Mouse (Mus musculus) forebrain, postnatal 0 days (tissue): ENCODE data around the gene 0610030E20Rik. TPM values are rescaled to one million over a fixed set of nuclear protein-coding genes. Genes with fewer than 3 reads are reported as not detected.

Experiments
- ATAC-seq: fragments of 200-750 bp; cut with Nextera tagmentation; 2 replicates; pipeline ENCODE4 v1.8.0; 2017; ENCODE audit warnings: mild to moderate bottlenecking, moderate library complexity
- DNase-seq: peaks from one replicate; pipeline ENCODE4 v3.0.0-alpha.2; 2015
- H3K27ac ChIP-seq: fragments of 300-500 bp; sonication (generic); 2 replicates; pipeline ENCODE4 v1.5.1; 2014; ENCODE audit warnings: low read depth, mild to moderate bottlenecking, antibody characterized with exemption, low read length, moderate library complexity, mixed read lengths
- H3K27me3 ChIP-seq: fragments of 300-500 bp; sonication (generic); 2 replicates; pipeline ENCODE4 v1.6.1; 2014; ENCODE audit warnings: mild to moderate bottlenecking, low read length, mixed read lengths; ENCODE audit not compliant: insufficient read depth
- H3K36me3 ChIP-seq: fragments of 300-500 bp; sonication (generic); 2 replicates; pipeline ENCODE4 v1.6.1; 2014; ENCODE audit warnings: mild to moderate bottlenecking, moderate library complexity; ENCODE audit not compliant: insufficient read depth
- H3K4me1 ChIP-seq: fragments of 300-500 bp; sonication (generic); 2 replicates; pipeline ENCODE4 v1.6.1; 2014; ENCODE audit warnings: antibody characterized with exemption; ENCODE audit not compliant: insufficient read depth
- H3K4me2 ChIP-seq: fragments of 300-500 bp; sonication (generic); 2 replicates; pipeline ENCODE4 v1.6.1; 2014; ENCODE audit warnings: low read depth, mild to moderate bottlenecking, moderate library complexity
- H3K4me3 ChIP-seq: fragments of 300-500 bp; sonication (generic); 2 replicates; pipeline ENCODE4 v1.5.1; 2014; ENCODE audit warnings: low read depth, low read length, mixed read lengths
- H3K9ac ChIP-seq: fragments of 300-500 bp; sonication (generic); 2 replicates; pipeline ENCODE4 v1.6.1; 2014; ENCODE audit warnings: mild to moderate bottlenecking
- H3K9me3 ChIP-seq: fragments of 300-500 bp; sonication (generic); 2 replicates; pipeline ENCODE4 v1.6.1; 2016; ENCODE audit warnings: low read length
- CTCF ChIP-seq: sonication (generic); IDR thresholded peaks from 2 replicates; pipeline ENCODE4 v1.5.1; 2016; ENCODE audit warnings: antibody characterized with exemption, control low read depth, low read depth
- WGBS: fragments of 180-500 bp; shearing (Covaris S2); extraction: QIAGEN DNeasy Blood & Tissue Kit; methylation state at CpG from one replicate; pipeline ENCODE4 v1.1.7; 2014; 5-methylcytosine and 5-hydroxymethylcytosine counted together
- polyA plus RNA-seq: library from polyadenylated mRNA; unstranded; fragments of >200 nt; fragmentation: Nextera tagmentation; extraction: Ambion mirVana; gene quantifications from 2 replicates; pipeline ENCODE4 v1.2.1, GENCODE M21; 2015
- total RNA-seq: library from RNA; depleted of rRNA; stranded (reverse); fragments of >200 nt; gene quantifications from 2 replicates; pipeline ENCODE4 v1.2.3, GENCODE M21; 2014; rRNA removed

0610030E20Rik gene
- total and polyA plus RNA-seq, 2 experiments from 2014 or later = 10.9 to 15.4 TPM

GRCm38 (mm10) chr6:72390795-72391521 is 43.8 kb downstream of the 0610030E20Rik start:
- no peaks in the 10 kb centered on the region; the same call in 1 of the 2 replicates for H3K27me3 ChIP-seq
- ATAC-seq (no peak), DNase-seq (no peak)
- H3K36me3 ChIP-seq = no peaks in the 10 kb centered on the region
- 23% methylated on average over 12 of the region's 12 CpGs for WGBS
- H3K4me3 ChIP-seq = no peak overlapping the region
- no peak for TF ChIP-seq CTCF
- no peak overlapping the region for H3K27ac ChIP-seq
- H3K9me3 ChIP-seq = no peaks in the 10 kb centered on the region
- peak overlapping the region; percentile 51 for H3K4me2 ChIP-seq
- no peak overlapping the region for H3K9ac ChIP-seq
- 0 out of 2 replicates have a peak, but pooled peaks cover 4% of the 10 kb centered on the region for H3K4me1 ChIP-seq

GRCm38 (mm10) chr6:72392341-72392740 is 45.2 kb downstream of the 0610030E20Rik start:
- Histone ChIP-seq H3K9me3 (no peaks in the 10 kb centered on the region), H3K4me3 (no peak overlapping the region), H3K36me3 (no peaks in the 10 kb centered on the region), H3K27ac (no peak overlapping the region), H3K4me2 (no peak overlapping the region), H3K27me3 (no peaks in the 10 kb centered on the region; the same call in 1 of the 2 replicates), H3K9ac (no peak overlapping the region), H3K4me1 (0 out of 2 replicates have a peak, but pooled peaks cover 4% of the 10 kb centered on the region)
- 88% methylated on average over 5 of the region's 5 CpGs for WGBS
- no peak for TF ChIP-seq CTCF
- no peak for DNase-seq
- no peak for ATAC-seq

GRCm38 (mm10) chr6:72396837-72397251 is 49.7 kb downstream of the 0610030E20Rik start:
- H3K4me3 ChIP-seq = no peak overlapping the region
- H3K36me3 ChIP-seq = no peaks in the 10 kb centered on the region
- no peak for DNase-seq
- no peaks in the 10 kb centered on the region for H3K4me1 ChIP-seq
- H3K27ac ChIP-seq = no peak overlapping the region
- TF ChIP-seq CTCF = no peak
- 78% methylated on average over 10 of the region's 10 CpGs for WGBS
- no peaks in the 10 kb centered on the region for H3K27me3 ChIP-seq
- ATAC-seq = no peak
- H3K4me2 ChIP-seq = no peak overlapping the region
- no peak overlapping the region for H3K9ac ChIP-seq
- H3K9me3 ChIP-seq = no peaks in the 10 kb centered on the region

DNA sequence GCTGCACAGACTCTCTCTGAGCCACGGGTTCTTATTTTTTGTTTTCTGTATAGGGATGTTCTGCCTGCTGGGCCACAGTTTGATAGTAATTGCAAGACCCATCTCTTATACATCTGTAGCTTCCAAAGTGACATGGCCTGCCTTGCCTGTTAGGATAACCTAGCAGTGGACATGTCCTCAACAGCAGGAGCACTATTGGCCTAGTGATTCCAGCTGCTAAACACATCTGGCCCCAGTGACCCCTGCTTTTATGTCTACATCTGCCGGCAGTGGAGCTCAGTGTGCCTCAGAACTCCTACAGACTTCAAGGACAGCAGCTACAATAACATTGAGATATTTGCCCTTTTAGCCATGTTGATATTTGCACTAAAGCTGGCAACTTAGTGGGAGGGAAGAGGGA is 52.9 kb downstream of the 0610030E20Rik start:
- Histone ChIP-seq H3K9ac (no peak overlapping the region), H3K36me3 (no peaks in the 10 kb centered on the region), H3K27ac (no peak overlapping the region), H3K4me1 (no peaks in the 10 kb centered on the region), H3K4me3 (no peak overlapping the region), H3K9me3 (no peaks in the 10 kb centered on the region), H3K27me3 (no peaks in the 10 kb centered on the region), H3K4me2 (no peak overlapping the region)
- DNase-seq (no peak), ATAC-seq (no peak)
- 54% methylated on average over 2 of the region's 2 CpGs for WGBS
- TF ChIP-seq CTCF = no peak

GRCm38 (mm10) chr6:72401875-72402274 is 54.8 kb downstream of the 0610030E20Rik start:
- TF ChIP-seq CTCF = peak; percentile 77
- Histone ChIP-seq H3K27ac (no peak overlapping the region), H3K4me3 (no peak overlapping the region), H3K36me3 (no peaks in the 10 kb centered on the region), H3K9ac (no peak overlapping the region), H3K27me3 (no peaks in the 10 kb centered on the region), H3K4me2 (no peak overlapping the region), H3K9me3 (no peaks in the 10 kb centered on the region), H3K4me1 (no peaks in the 10 kb centered on the region)
- 17% methylated on average over 7 of the region's 7 CpGs for WGBS
- no peak for ATAC-seq
- DNase-seq = peak; percentile 72

Other genes with a start within 250 kb of the 0610030E20Rik start
- 16.5 and 17.5 TPM in 2 replicates for gene St3gal5, start 249.7 kb upstream of the 0610030E20Rik start, total RNA-seq
- 26.0 and 53.4 TPM in 2 replicates for gene St3gal5, start 249.7 kb upstream of the 0610030E20Rik start, polyA plus RNA-seq
- gene Atoh8, start 111.7 kb upstream of the 0610030E20Rik start, total RNA-seq = 2.6 and 6.9 TPM in 2 replicates
- 3.9 TPM in 2 replicates for gene Atoh8, start 111.7 kb upstream of the 0610030E20Rik start, polyA plus RNA-seq
- not detected in 2 replicates for gene Sftpb, start 42.7 kb upstream of the 0610030E20Rik start, total RNA-seq
- gene Sftpb, start 42.7 kb upstream of the 0610030E20Rik start, polyA plus RNA-seq = 0.16 and 0.21 TPM in 2 replicates
- 52.6 and 52.7 TPM in 2 replicates for gene Usp39, start 2.1 kb upstream of the 0610030E20Rik start, total RNA-seq
- 39.0 and 42.8 TPM in 2 replicates for gene Usp39, start 2.1 kb upstream of the 0610030E20Rik start, polyA plus RNA-seq
- gene Tmem150a, start 8.1 kb downstream of the 0610030E20Rik start, total RNA-seq = 22.9 and 24.3 TPM in 2 replicates
- gene Tmem150a, start 8.1 kb downstream of the 0610030E20Rik start, polyA plus RNA-seq = 17.2 and 17.5 TPM in 2 replicates
- gene Rnf181, start 19.6 kb downstream of the 0610030E20Rik start, total RNA-seq = 66.9 and 76.3 TPM in 2 replicates
- gene Rnf181, start 19.6 kb downstream of the 0610030E20Rik start, polyA plus RNA-seq = 117 and 124 TPM in 2 replicates
- 12.7 and 17.1 TPM in 2 replicates for gene Vamp5, start 33.2 kb downstream of the 0610030E20Rik start, total RNA-seq
- 11.6 and 13.1 TPM in 2 replicates for gene Vamp5, start 33.2 kb downstream of the 0610030E20Rik start, polyA plus RNA-seq
- gene Vamp8, start 43.4 kb downstream of the 0610030E20Rik start, total RNA-seq = 10.3 and 11.8 TPM in 2 replicates
- 21.3 and 27.1 TPM in 2 replicates for gene Vamp8, start 43.4 kb downstream of the 0610030E20Rik start, polyA plus RNA-seq
- 11.9 and 25.3 TPM in 2 replicates for gene Ggcx, start 67.0 kb downstream of the 0610030E20Rik start, total RNA-seq
- 7.5 and 9.9 TPM in 2 replicates for gene Ggcx, start 67.0 kb downstream of the 0610030E20Rik start, polyA plus RNA-seq
- gene Mat2a, start 92.2 kb downstream of the 0610030E20Rik start, total RNA-seq = 125 and 145 TPM in 2 replicates
- 222 and 246 TPM in 2 replicates for gene Mat2a, start 92.2 kb downstream of the 0610030E20Rik start, polyA plus RNA-seq
- 0.24 and 0.38 TPM in 2 replicates for gene Sh2d6, start 174.4 kb downstream of the 0610030E20Rik start, total RNA-seq
- 0.21 and 0.47 TPM in 2 replicates for gene Sh2d6, start 174.4 kb downstream of the 0610030E20Rik start, polyA plus RNA-seq
- gene Capg, start 197.1 kb downstream of the 0610030E20Rik start, total RNA-seq = 6.7 and 8.9 TPM in 2 replicates
- 7.1 and 7.6 TPM in 2 replicates for gene Capg, start 197.1 kb downstream of the 0610030E20Rik start, polyA plus RNA-seq